Mouse (Mus musculus): Measurements from ENCODE around the gene M6pr.
A peak's percentile ranks its signal among the peaks of the same experiment; 100 is the strongest.

The M6pr gene

GRCm38 (mm10) chr6:122308505-122309393 lies at the start of gene M6pr:
Gene M6pr (plus strand): TSS chr6:122308720.
- peak; percentile 94 to 96 for DNase-seq

GRCm38 (mm10) chr6:122262543-122262942 lies 46.0 kb upstream of the M6pr start:
- no peak for DNase-seq

- DNase-seq, result no peak
Measured at GRCm38 (mm10) chr6:122268561-122268960, 40.0 kb upstream of the M6pr start.

- no peak for DNase-seq
Measured at GRCm38 (mm10) chr6:122269170-122269569, 39.4 kb upstream of the M6pr start.

GRCm38 (mm10) chr6:122270152-122270551 lies 38.4 kb upstream of the M6pr start:
- no peak for DNase-seq

GRCm38 (mm10) chr6:122274546-122274945 lies 34.0 kb upstream of the M6pr start:
- DNase-seq, result no peak

- no peak for DNase-seq
Measured at GRCm38 (mm10) chr6:122276565-122276964, 32.0 kb upstream of the M6pr start.

GRCm38 (mm10) chr6:122282782-122283181 lies 25.7 kb upstream of the M6pr start, which contains the start of gene Klrg1:
Gene Klrg1 (minus strand): TSS chr6:122282882.
- DNase-seq, result no peak

- DNase-seq, result no peak
Measured at GRCm38 (mm10) chr6:122283429-122283828, 25.1 kb upstream of the M6pr start.

GRCm38 (mm10) chr6:122284304-122284703 lies 24.2 kb upstream of the M6pr start:
- no peak for DNase-seq

- DNase-seq, result no peak
Measured at GRCm38 (mm10) chr6:122284823-122285222, 23.7 kb upstream of the M6pr start.

- DNase-seq, result no peak
Measured at GRCm38 (mm10) chr6:122288263-122288662, 20.3 kb upstream of the M6pr start.

GRCm38 (mm10) chr6:122289313-122289712 lies 19.2 kb upstream of the M6pr start:
- DNase-seq, result no peak

- no peak for DNase-seq
Measured at GRCm38 (mm10) chr6:122290253-122290652, 18.3 kb upstream of the M6pr start.

GRCm38 (mm10) chr6:122291264-122291663 lies 17.3 kb upstream of the M6pr start:
- DNase-seq, result no peak

GRCm38 (mm10) chr6:122291735-122292134 lies 16.8 kb upstream of the M6pr start:
- no peak for DNase-seq

- no peak for DNase-seq
Measured at GRCm38 (mm10) chr6:122292184-122292583, 16.3 kb upstream of the M6pr start.

- no peak for DNase-seq
Measured at GRCm38 (mm10) chr6:122293121-122293520, 15.4 kb upstream of the M6pr start.

GRCm38 (mm10) chr6:122293796-122294195 lies 14.7 kb upstream of the M6pr start:
- DNase-seq, result no peak

GRCm38 (mm10) chr6:122294290-122294689 lies 14.2 kb upstream of the M6pr start:
- peak in 1 of 2 experiments; percentile 33 for DNase-seq

- no peak for DNase-seq
Measured at GRCm38 (mm10) chr6:122295242-122295641, 13.3 kb upstream of the M6pr start.

GRCm38 (mm10) chr6:122296918-122297278 lies 11.6 kb upstream of the M6pr start:
- no peak for DNase-seq

GRCm38 (mm10) chr6:122297279-122298222 lies 11.0 kb upstream of the M6pr start:
- DNase-seq, result no peak

GRCm38 (mm10) chr6:122298223-122298609 lies 10.3 kb upstream of the M6pr start:
- DNase-seq, result no peak

Data from B cell, adult 2 months (primary cell).